Mouse (Mus musculus) macrophage (primary cell): ENCODE data around the gene Tprn. TPM values are rescaled to one million over a fixed set of nuclear protein-coding genes. Genes with fewer than 3 reads are reported as not detected.

Experiments used
- H3K27ac ChIP-seq: fragments of 350-480 bp; formaldehyde crosslinking; 2 replicates; pipeline ENCODE4 v1.9.0; 2021
- H3K36me3 ChIP-seq: fragments of 350-480 bp; formaldehyde crosslinking; 2 replicates; pipeline ENCODE4 v1.9.0; 2021; ENCODE audit errors: inconsistent target
- H3K4me3 ChIP-seq: fragments of 350-480 bp; formaldehyde crosslinking; 2 replicates; pipeline ENCODE4 v1.9.0; 2021; ENCODE audit errors: inconsistent target
- H3K79me2 ChIP-seq: fragments of 350-480 bp; formaldehyde crosslinking; 2 replicates; pipeline ENCODE4 v1.9.0; 2021; ENCODE audit errors: inconsistent target
- WGBS: methylation state at CpG from one replicate; pipeline ENCODE4 v1.1.7; 2026; ENCODE audit warnings: inconsistent platforms; ENCODE audit not compliant: missing documents; 5-methylcytosine and 5-hydroxymethylcytosine counted together
- polyA plus RNA-seq: library from polyadenylated mRNA; stranded (reverse); fragments of 250-400 nt; gene quantifications from 3 replicates; pipeline ENCODE4 v1.2.4, GENCODE M21; 2018; ENCODE audit warnings: inconsistent platforms

Gene Tprn
- polyA plus RNA-seq, 1 experiment from 2014 or later: 6.1 TPM

GRCm38 (mm10) chr2:25288734-25289345 is 26.4 kb downstream of the Tprn start:
- H3K79me2 ChIP-seq: no peaks in the 10 kb centered on the region
- H3K36me3 ChIP-seq: peaks cover 19% of the 10 kb centered on the region
- H3K4me3 ChIP-seq: no peak overlapping the region
- 87% methylated on average over 7 of the region's 7 CpGs for WGBS
- H3K27ac ChIP-seq: no peak overlapping the region

GRCm38 (mm10) chr2:25289651-25290050 is 27.2 kb downstream of the Tprn start, which contains the start of gene Lrrc26:
Lrrc26 (plus strand) TSS chr2:25289915.
- 9% methylated on average over 11 of the region's 11 CpGs for WGBS
- no peak within 1 kb of the TSS for H3K4me3 ChIP-seq
- no peaks in the 10 kb centered on the region for H3K79me2 ChIP-seq
- H3K27ac ChIP-seq: no peak within 1 kb of the TSS
- H3K36me3 ChIP-seq: peaks cover 11% of the 10 kb centered on the region

- Histone ChIP-seq H3K79me2 (no peaks in the 10 kb centered on the region), H3K36me3 (peaks cover 5% of the 10 kb centered on the region), H3K4me3 (no peak overlapping the region), H3K27ac (no peak overlapping the region)
- WGBS: 4% methylated on average over 54 of the region's 54 CpGs
These were observed 27.8 kb downstream of the Tprn start for GRCm38 (mm10) chr2:25290101-25290815.

GRCm38 (mm10) chr2:25290816-25291130 is 28.4 kb downstream of the Tprn start:
- 2% methylated on average over 18 of the region's 18 CpGs for WGBS
- H3K36me3 ChIP-seq: no peaks in the 10 kb centered on the region
- H3K4me3 ChIP-seq: no peak overlapping the region
- no peak overlapping the region for H3K27ac ChIP-seq
- no peaks in the 10 kb centered on the region for H3K79me2 ChIP-seq

- Histone ChIP-seq H3K36me3 (no peaks in the 10 kb centered on the region), H3K79me2 (no peaks in the 10 kb centered on the region), H3K4me3 (no peak overlapping the region), H3K27ac (no peak overlapping the region)
- 14% methylated on average over 29 of the region's 32 CpGs for WGBS
These were observed 29.0 kb downstream of the Tprn start for GRCm38 (mm10) chr2:25291184-25292053.

GRCm38 (mm10) chr2:25292054-25292544 is 29.7 kb downstream of the Tprn start:
- Histone ChIP-seq H3K79me2 (no peaks in the 10 kb centered on the region), H3K36me3 (no peaks in the 10 kb centered on the region), H3K4me3 (no peak overlapping the region), H3K27ac (no peak overlapping the region)
- WGBS: 11% methylated on average over 42 of the region's 43 CpGs

- no peaks in the 10 kb centered on the region for H3K36me3 ChIP-seq
- no peak overlapping the region for H3K27ac ChIP-seq
- no peak overlapping the region for H3K4me3 ChIP-seq
- WGBS: 0% methylated on average over 1 of the region's 1 CpGs
- H3K79me2 ChIP-seq: no peaks in the 10 kb centered on the region
These were observed 30.4 kb downstream of the Tprn start for GRCm38 (mm10) chr2:25292856-25293255.

- no peaks in the 10 kb centered on the region for H3K36me3 ChIP-seq
- WGBS: 82% methylated on average over 9 of the region's 9 CpGs
These were observed 31.3 kb downstream of the Tprn start for GRCm38 (mm10) chr2:25293706-25294105.

GRCm38 (mm10) chr2:25297093-25297492 is 34.7 kb downstream of the Tprn start:
- WGBS: 66% methylated on average over 8 of the region's 8 CpGs
- Histone ChIP-seq H3K79me2 (no peaks in the 10 kb centered on the region), H3K4me3 (no peak overlapping the region), H3K27ac (no peak overlapping the region), H3K36me3 (no peaks in the 10 kb centered on the region)

More at GRCm38 (mm10) chr2:25293706-25294105, 31.3 kb downstream of the Tprn start:
- Histone ChIP-seq H3K27ac (no peak overlapping the region), H3K4me3 (no peak overlapping the region), H3K79me2 (no peaks in the 10 kb centered on the region)

GRCm38 (mm10) chr2:25298046-25298445 is 35.6 kb downstream of the Tprn start:
- no peak overlapping the region for H3K4me3 ChIP-seq
- no peaks in the 10 kb centered on the region for H3K79me2 ChIP-seq
- WGBS: 79% methylated on average over 10 of the region's 10 CpGs
- H3K27ac ChIP-seq: no peak overlapping the region
- H3K36me3 ChIP-seq: no peaks in the 10 kb centered on the region

GRCm38 (mm10) chr2:25303452-25303851 is 41.0 kb downstream of the Tprn start:
- no peaks in the 10 kb centered on the region for H3K79me2 ChIP-seq
- no peak overlapping the region for H3K4me3 ChIP-seq
- H3K27ac ChIP-seq: no peak overlapping the region
- no peaks in the 10 kb centered on the region for H3K36me3 ChIP-seq
- WGBS: 50% methylated on average over 3 of the region's 3 CpGs

- WGBS: 72% methylated on average over 7 of the region's 7 CpGs
- Histone ChIP-seq H3K4me3 (no peak overlapping the region), H3K36me3 (no peaks in the 10 kb centered on the region), H3K27ac (no peak overlapping the region), H3K79me2 (no peaks in the 10 kb centered on the region)
These were observed 41.7 kb downstream of the Tprn start for GRCm38 (mm10) chr2:25303931-25304656.

GRCm38 (mm10) chr2:25304657-25305541 is 42.5 kb downstream of the Tprn start:
- no peak overlapping the region for H3K27ac ChIP-seq
- H3K4me3 ChIP-seq: peak overlapping the region; percentile 9; the same call in 1 of the 2 replicates
- H3K79me2 ChIP-seq: no peaks in the 10 kb centered on the region
- no peaks in the 10 kb centered on the region for H3K36me3 ChIP-seq
- WGBS: 3% methylated on average over 44 of the region's 45 CpGs
